Mouse (Mus musculus) midbrain, embryonic 10.5 days (tissue): ENCODE data around the gene Osbpl9. TPM values are rescaled to one million over a fixed set of nuclear protein-coding genes. Genes with fewer than 3 reads are reported as not detected.

Experiments used
- DNase-seq: peaks from one replicate; pipeline ENCODE4 v3.0.0-alpha.2; 2017; ENCODE audit warnings: low spot score
- H3K27ac ChIP-seq: fragments of 300-500 bp; sonication (generic); replicated peaks from 2 replicates; pipeline ENCODE4 v1.5.1; 2016; ENCODE audit warnings: mild to moderate bottlenecking
- H3K27me3 ChIP-seq: fragments of 300-500 bp; sonication (generic); 2 replicates; pipeline ENCODE4 v1.6.1; 2016; ENCODE audit warnings: low read depth, mild to moderate bottlenecking; ENCODE audit not compliant: poor library complexity, severe bottlenecking
- H3K36me3 ChIP-seq: fragments of 300-500 bp; sonication (generic); 2 replicates; pipeline ENCODE4 v1.6.1; 2016; ENCODE audit warnings: mild to moderate bottlenecking, moderate library complexity
- H3K4me1 ChIP-seq: fragments of 300-500 bp; sonication (generic); 2 replicates; pipeline ENCODE4 v1.6.1; 2016
- H3K4me3 ChIP-seq: fragments of 300-500 bp; sonication (generic); 2 replicates; pipeline ENCODE4 v1.5.1; 2016; ENCODE audit warnings: mild to moderate bottlenecking, moderate library complexity
- H3K9me3 ChIP-seq: fragments of 300-500 bp; sonication (generic); replicated peaks from 2 replicates; pipeline ENCODE4 v1.6.1; 2016; ENCODE audit warnings: mild to moderate bottlenecking
- WGBS: fragments of 180-500 bp; shearing (Covaris S2); methylation state at CpG from one replicate; pipeline ENCODE4 v1.1.7; 2016; 5-methylcytosine and 5-hydroxymethylcytosine counted together
- polyA plus RNA-seq: library from polyadenylated mRNA; unstranded; fragments of >200 nt; fragmentation: Nextera tagmentation; extraction: Ambion mirVana; gene quantifications from 2 replicates; pipeline ENCODE4 v1.2.1, GENCODE M21; 2016

Osbpl9 gene
- 58.3 and 65.6 TPM in 2 replicates for polyA plus RNA-seq

DNA sequence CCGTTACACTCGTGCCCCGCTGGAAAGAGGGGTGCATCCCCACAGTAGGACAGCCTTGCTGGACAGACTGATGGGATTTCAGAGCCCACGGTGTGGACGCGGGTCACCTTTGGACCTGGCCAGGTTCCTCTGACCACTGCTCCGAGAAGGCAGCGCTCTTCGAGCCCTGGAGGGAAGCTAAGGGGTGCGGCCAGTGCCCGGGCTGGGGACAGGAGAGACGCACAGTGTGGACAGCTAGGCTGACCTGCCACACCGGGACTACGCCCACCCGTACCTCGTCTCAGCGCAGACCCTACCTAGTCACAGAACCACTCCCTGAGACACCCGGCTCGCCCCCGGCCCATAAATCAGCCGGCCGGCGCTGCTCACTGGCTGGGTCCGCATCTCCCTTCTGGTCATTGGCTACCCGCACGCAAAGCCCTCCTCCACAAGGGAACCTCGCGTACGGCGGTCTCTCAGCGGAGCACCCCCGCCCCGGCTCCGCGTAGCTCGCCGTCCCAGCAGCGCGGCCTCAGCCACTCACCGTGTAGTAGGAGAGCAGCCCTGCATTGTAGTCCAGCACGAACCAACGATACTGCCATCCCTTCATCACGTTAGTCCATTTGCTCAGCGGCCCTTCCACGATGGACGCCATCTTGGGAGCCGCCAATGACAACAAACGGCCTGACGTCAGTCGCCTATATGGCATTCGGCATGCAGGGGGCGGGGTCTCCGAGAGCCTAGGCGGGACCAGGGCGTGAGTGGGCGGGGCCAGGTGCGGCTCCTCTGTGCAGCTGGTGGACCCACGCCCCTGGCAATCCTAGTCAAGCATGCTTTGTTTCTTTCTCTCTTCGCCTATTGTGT, at the start of gene Osbpl9:
Gene Osbpl9 (minus strand): TSS at position 691 of the 843 bp plus-strand sequence.
- WGBS: under 1% methylated on average over 59 of the region's 59 CpGs
- Histone ChIP-seq H3K9me3 (no peaks in the 10 kb centered on the region), H3K4me3 (peak within 1 kb of the TSS; percentile 84), H3K4me1 (peaks cover 14% of the 10 kb centered on the region), H3K27me3 (no peaks in the 10 kb centered on the region), H3K27ac (peak within 1 kb of the TSS; percentile 93), H3K36me3 (no peaks in the 10 kb centered on the region)
- DNase-seq: peak; percentile 99

DNA sequence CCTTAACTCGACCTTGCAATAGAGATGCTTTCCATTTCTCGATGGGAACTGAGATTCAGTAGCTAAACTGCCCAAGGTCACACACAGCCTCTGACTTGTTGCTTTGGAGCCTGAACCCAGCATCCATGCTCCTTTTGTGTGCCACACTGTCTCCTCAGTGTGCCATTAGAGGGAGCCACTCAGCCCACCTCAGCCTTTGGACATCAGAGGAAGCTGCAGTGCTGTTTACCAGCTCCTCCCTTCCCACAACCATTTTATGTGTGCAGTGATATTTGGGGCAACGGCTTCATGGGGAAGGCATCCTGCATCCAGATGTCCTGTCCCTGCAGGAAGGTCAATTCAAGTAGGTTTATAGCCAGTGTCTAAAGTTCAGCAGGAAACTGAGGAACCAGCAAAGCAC, 49.5 kb upstream of the Osbpl9 start:
- WGBS: 40% methylated on average over 3 of the region's 3 CpGs
- Histone ChIP-seq H3K27me3 (no peaks in the 10 kb centered on the region), H3K4me3 (no peak overlapping the region), H3K36me3 (no peaks in the 10 kb centered on the region), H3K27ac (no peak overlapping the region), H3K4me1 (no peaks in the 10 kb centered on the region), H3K9me3 (no peaks in the 10 kb centered on the region)
- DNase-seq: peak; percentile 29

GRCm38 (mm10) chr4:109245016-109245620, 43.0 kb upstream of the Osbpl9 start:
- Histone ChIP-seq H3K36me3 (no peaks in the 10 kb centered on the region), H3K4me3 (no peak overlapping the region), H3K9me3 (no peaks in the 10 kb centered on the region), H3K27ac (no peak overlapping the region), H3K27me3 (no peaks in the 10 kb centered on the region), H3K4me1 (peaks cover 9% of the 10 kb centered on the region; the same call in 1 of the 2 replicates)
- DNase-seq: no peak
- WGBS: 83% methylated on average over 6 of the region's 6 CpGs

GRCm38 (mm10) chr4:109244506-109244905, 42.4 kb upstream of the Osbpl9 start:
- no peak overlapping the region for H3K27ac ChIP-seq
- H3K9me3 ChIP-seq: no peaks in the 10 kb centered on the region
- peaks cover 9% of the 10 kb centered on the region; the same call in 1 of the 2 replicates for H3K4me1 ChIP-seq
- no peak for DNase-seq
- H3K4me3 ChIP-seq: no peak overlapping the region
- H3K36me3 ChIP-seq: no peaks in the 10 kb centered on the region
- no peaks in the 10 kb centered on the region for H3K27me3 ChIP-seq
- WGBS: 87% methylated on average over 7 of the region's 7 CpGs

DNA sequence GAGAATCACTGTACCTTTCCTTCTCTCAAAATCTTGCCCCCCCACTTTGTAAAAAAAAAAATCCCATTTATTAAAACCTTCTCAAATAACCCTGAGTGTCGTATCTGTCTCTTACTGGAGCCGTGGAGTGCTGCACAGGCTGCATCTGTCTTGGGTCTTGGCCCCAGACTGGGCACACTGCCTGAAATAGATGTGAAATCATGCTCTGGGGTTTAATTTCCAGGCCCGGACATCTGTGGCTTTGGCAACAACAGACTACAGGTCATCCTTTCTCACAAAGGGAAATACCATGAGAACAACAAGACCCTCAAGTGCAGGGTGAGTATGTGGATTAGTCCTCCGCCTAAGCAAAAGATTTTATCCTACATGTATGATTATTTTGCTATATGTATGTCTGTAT, 39.9 kb upstream of the Osbpl9 start:
- H3K36me3 ChIP-seq: no peaks in the 10 kb centered on the region

DNA sequence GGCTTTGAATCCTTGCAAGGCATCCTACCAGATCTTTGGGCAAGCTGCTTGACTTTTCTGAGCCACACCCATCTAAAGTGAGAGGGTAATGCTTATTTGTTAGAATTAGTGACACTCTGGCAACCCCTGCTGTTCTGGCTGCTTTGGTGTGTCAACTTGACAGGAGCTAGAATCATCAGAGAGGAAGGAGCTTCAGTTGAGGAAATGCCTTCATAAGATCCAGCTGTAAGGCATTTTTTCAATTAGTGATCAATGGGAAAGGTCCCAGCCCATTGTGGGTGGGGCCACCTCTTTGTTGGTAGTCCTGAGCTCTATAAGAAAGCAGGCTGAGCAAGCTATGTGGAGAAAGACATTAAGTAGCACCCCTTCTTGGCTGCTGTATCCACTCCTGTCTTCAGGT, 39.1 kb upstream of the Osbpl9 start:
- H3K36me3 ChIP-seq: no peaks in the 10 kb centered on the region
- peaks cover 15% of the 10 kb centered on the region for H3K4me1 ChIP-seq
- H3K9me3 ChIP-seq: no peaks in the 10 kb centered on the region
- no peaks in the 10 kb centered on the region for H3K27me3 ChIP-seq
- H3K4me3 ChIP-seq: no peak overlapping the region
- peak; percentile 20 for DNase-seq
- no peak overlapping the region for H3K27ac ChIP-seq

More for the DNA sequence above, 39.9 kb upstream of the Osbpl9 start:
- 80% methylated on average over 4 of the region's 4 CpGs for WGBS
- DNase-seq: no peak
- peaks cover 9% of the 10 kb centered on the region; the same call in 1 of the 2 replicates for H3K4me1 ChIP-seq
- no peaks in the 10 kb centered on the region for H3K27me3 ChIP-seq
- no peaks in the 10 kb centered on the region for H3K9me3 ChIP-seq
- no peak overlapping the region for H3K27ac ChIP-seq
- H3K4me3 ChIP-seq: no peak overlapping the region

DNA sequence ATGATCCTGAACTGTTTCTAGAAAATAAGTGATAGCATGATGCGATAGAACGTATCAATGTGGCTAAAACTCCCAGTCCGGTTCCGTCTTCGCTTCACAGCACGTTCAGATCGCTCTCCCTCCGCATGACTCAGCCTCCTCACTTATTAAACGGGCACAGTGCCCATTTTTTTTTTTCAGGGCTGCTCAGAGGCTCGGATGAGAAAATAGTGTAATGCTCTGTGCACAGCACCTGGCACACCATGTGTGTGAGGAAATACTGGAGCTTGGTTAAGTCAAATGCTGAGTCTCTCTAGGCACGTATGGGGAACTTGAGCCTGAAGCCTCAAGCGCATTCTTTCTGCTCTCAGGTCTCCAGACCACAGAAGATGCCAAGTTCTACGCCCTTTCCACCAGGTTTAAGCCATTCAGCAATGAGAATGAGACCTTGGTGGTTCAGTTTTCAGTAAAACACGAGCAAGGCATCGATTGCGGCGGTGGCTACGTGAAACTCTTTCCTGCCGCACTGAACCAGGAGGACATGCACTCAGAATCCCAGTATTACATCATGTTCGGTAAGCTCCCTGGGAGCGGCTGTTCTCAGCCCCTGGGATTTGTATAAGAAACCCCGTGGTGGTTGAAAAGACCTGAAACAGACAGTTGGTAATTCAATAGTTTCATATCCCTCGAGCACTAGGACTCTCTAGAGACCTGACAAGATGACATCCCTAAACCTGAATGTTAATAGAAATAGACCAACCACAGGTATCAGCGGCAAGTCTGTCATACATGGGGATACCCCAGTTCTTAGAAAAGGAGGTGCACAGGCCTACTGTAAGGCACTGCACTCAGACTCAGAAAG, 36.6 kb upstream of the Osbpl9 start:
- H3K27ac ChIP-seq: no peak overlapping the region

DNA sequence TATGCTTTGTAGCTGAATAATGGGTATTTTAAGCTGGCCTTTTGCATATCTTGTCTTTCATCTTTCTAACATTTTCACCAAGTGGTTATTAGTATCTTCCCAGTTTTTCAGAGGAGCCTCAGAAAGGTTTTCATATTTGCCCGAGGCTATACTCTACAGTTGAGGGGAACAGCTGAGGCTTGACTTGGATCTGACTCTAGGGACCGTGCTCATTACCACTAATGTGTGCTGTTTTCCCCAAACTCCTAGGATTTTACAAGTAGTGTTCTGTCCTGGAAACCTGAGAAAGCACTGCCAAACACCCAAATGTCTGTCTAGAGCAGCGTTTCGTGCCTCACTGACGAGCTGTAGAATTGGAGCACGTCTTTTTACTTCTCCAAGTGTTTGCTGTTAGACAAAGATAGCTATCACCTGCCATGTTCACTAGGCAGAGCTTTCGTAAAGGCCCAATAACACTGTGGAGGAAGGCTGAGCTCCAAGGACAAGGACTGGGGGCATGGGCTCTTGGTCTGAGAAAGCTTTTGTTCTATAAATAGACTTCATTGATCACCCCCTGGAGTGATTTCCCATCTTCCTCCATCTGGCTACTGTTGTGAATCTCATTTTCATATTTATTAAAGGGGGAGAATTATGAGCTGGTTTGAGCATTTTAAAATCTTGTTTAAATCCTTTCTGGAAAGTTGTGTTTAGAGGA, 34.3 kb upstream of the Osbpl9 start:
- Histone ChIP-seq H3K27ac (no peak overlapping the region), H3K4me3 (no peak overlapping the region), H3K36me3 (no peaks in the 10 kb centered on the region), H3K4me1 (peaks cover 10% of the 10 kb centered on the region), H3K27me3 (no peaks in the 10 kb centered on the region), H3K9me3 (no peaks in the 10 kb centered on the region)
- 84% methylated on average over 7 of the region's 7 CpGs for WGBS
- DNase-seq: no peak

More for the DNA sequence above, 36.6 kb upstream of the Osbpl9 start:
- no peaks in the 10 kb centered on the region for H3K9me3 ChIP-seq
- peaks cover 15% of the 10 kb centered on the region for H3K4me1 ChIP-seq
- no peaks in the 10 kb centered on the region for H3K27me3 ChIP-seq
- DNase-seq: no peak
- WGBS: 90% methylated on average over 24 of the region's 24 CpGs
- H3K36me3 ChIP-seq: no peaks in the 10 kb centered on the region
- no peak overlapping the region for H3K4me3 ChIP-seq

- Histone ChIP-seq H3K4me3 (no peak overlapping the region), H3K27me3 (no peaks in the 10 kb centered on the region), H3K9me3 (no peaks in the 10 kb centered on the region), H3K4me1 (peaks cover 7% of the 10 kb centered on the region; the same call in 1 of the 2 replicates), H3K27ac (no peak overlapping the region), H3K36me3 (no peaks in the 10 kb centered on the region)
- no peak for DNase-seq
- 83% methylated on average over 9 of the region's 9 CpGs for WGBS
Measured at GRCm38 (mm10) chr4:109234806-109235350, 32.8 kb upstream of the Osbpl9 start.

GRCm38 (mm10) chr4:109234185-109234584, 32.1 kb upstream of the Osbpl9 start, which contains the start of gene Calr4:
Gene Calr4, plus strand, starts transcription at chr4:109234485.
- H3K27me3 ChIP-seq: no peaks in the 10 kb centered on the region
- H3K27ac ChIP-seq: no peak within 1 kb of the TSS
- H3K9me3 ChIP-seq: no peaks in the 10 kb centered on the region
- H3K36me3 ChIP-seq: no peaks in the 10 kb centered on the region
- 90% methylated on average over 2 of the region's 2 CpGs for WGBS
- no peak for DNase-seq
- peaks cover 9% of the 10 kb centered on the region; the same call in 1 of the 2 replicates for H3K4me1 ChIP-seq
- H3K4me3 ChIP-seq: no peak within 1 kb of the TSS

DNA sequence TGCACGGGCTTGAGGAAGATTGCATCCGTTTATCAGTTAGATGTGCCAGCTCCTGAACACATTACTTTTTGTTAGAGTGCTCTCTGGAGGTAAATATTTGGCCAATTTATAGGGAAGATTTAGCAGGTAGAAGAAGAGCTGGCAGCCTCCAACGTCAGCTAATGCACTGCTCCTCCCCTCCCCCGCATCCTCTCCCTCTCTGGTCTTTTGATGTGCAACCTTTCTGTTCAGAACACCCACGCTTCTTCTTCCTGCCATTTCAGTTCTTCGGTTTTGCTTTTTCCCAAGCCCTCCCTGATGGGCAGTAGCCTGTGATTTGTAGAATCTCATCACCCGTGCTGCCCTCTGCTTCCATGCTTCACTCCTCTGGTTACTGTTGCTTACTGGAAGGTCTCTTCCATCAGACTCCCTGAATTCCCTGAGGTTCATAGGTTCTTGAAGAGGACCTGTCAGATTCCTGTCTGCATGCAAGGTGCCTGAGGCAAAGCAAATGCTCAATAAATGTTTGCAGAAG, 27.8 kb upstream of the Osbpl9 start:
- H3K4me3 ChIP-seq: no peak overlapping the region
- 65% methylated on average over 7 of the region's 7 CpGs for WGBS
- no peaks in the 10 kb centered on the region for H3K9me3 ChIP-seq
- no peak for DNase-seq
- no peaks in the 10 kb centered on the region for H3K27me3 ChIP-seq
- no peaks in the 10 kb centered on the region for H3K36me3 ChIP-seq
- no peak overlapping the region for H3K27ac ChIP-seq
- H3K4me1 ChIP-seq: peaks cover 9% of the 10 kb centered on the region; the same call in 1 of the 2 replicates
